Mouse (Mus musculus) bone marrow macrophage, adult 2 months (primary cell): ENCODE results near the gene Gm28042.
A peak's percentile ranks its signal among the peaks of the same experiment; 100 is the strongest.

Source experiments
- CTCF ChIP-seq: IDR thresholded peaks from 2 replicates; pipeline ENCODE4 v1.5.1; 2012; ENCODE audit warnings: low read depth, mild to moderate bottlenecking, low read length, moderate library complexity
- POLR2A ChIP-seq: IDR thresholded peaks from 2 replicates; pipeline ENCODE4 v1.6.1; 2012; ENCODE audit warnings: mild to moderate bottlenecking, low read depth, low read length, borderline replicate concordance

DNA sequence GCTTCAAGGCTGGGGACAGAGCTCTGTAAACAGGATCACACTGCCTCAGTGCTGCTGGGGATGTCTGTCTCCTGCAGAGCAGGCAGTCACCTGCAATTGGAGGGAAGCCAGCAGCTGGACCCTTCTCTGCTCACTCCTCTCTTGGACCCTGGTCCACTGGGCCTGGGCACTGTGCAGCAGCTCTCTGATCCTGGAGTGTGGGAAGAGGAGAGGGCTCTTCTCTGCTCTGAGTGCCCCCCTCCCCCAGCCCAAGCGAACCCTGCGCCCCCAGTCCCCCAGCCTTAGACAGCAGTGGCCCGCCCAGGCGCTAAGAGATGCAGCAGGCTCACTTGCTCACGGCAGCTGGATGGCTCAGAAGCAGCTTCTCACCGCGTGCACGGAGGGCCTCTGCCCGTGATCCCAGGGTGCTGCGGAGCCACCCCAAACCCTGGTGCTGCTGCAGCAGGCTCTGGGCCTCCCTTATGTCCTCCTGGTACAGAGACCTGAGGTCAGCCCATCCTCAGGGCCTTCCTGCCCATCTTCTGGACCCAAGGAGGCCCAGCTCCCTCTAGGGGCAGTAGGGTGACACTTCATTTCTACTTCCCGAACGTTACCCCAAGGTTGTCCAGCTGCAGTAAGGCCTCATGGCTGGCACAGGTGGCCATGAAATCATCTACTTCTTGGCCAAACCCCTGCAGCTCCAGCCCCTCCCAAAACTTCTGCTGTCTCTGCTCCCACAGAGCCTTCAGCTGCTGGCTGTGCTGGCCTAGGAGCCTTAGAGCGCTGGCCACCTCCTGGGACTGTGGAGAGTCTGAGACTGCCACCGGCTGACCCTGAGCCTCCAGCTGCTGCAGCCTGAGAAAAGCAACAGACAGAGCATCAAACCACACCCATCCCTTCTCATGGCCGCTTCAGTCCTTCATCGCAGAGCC is 41.5 kb downstream of the Gm28042 start:
- TF ChIP-seq CTCF (peak; percentile 28), POLR2A (no peak)
